Mouse (Mus musculus) testis, postnatal 14 days (tissue): ENCODE results near the gene Zswim5.
"Not testable (repeated sequence)": the region's sequence is repeated elsewhere in the genome, so short reads cannot be mapped to it uniquely, and the experiment has no call there.

ENCODE experiments used
- DNase-seq: peaks from one replicate; pipeline ENCODE4 v3.0.0; 2021; ENCODE audit warnings: low spot score

Gene Zswim5

DNA sequence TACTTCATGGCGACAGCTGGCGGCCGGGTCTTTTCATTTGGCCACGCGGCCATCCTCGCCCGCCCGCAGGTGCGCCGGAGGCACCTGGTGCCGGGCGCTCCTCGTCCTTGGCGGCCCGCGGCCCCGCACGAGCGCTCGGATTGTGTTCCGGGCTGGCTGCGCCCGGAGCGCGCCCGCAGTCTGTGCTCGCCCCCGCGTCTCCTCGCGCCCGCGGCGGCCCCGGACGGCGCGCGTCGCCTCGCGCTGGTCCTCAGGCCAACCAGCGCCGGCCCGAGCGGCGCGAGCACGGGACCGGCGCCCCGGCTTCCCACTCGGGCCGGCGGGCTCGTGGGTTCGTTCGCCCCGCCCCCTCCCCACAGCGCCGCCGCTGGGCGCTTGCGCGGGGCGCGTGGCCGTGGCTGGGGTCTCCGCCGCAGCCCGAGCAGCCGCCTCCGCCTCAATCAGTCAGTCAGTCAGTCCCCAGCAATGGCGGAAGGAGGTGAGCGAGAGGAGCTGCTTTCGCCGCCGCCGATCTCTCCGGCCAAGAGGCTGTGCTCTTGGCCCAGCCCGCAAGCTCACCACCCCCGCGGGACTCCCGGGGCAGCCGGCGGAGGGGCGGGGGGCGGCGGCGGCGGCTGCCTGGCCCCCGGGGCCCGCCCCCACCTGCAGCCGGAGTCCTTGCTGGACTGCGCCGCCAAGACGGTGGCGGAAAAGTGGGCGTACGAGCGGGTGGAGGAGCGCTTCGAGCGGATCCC is at the start of gene Zswim5:
Zswim5 (plus strand) TSS at position 382 of the 734 bp plus-strand sequence.
- peak; percentile 85 for DNase-seq

- DNase-seq, result no peak
These were observed 49.4 kb upstream of the Zswim5 start for GRCm38 (mm10) chr4:116827819-116828218.

GRCm38 (mm10) chr4:116829364-116830069 is 47.7 kb upstream of the Zswim5 start:
- no peak for DNase-seq

- no peak for DNase-seq
These were observed 47.2 kb upstream of the Zswim5 start for GRCm38 (mm10) chr4:116830070-116830368.

DNA sequence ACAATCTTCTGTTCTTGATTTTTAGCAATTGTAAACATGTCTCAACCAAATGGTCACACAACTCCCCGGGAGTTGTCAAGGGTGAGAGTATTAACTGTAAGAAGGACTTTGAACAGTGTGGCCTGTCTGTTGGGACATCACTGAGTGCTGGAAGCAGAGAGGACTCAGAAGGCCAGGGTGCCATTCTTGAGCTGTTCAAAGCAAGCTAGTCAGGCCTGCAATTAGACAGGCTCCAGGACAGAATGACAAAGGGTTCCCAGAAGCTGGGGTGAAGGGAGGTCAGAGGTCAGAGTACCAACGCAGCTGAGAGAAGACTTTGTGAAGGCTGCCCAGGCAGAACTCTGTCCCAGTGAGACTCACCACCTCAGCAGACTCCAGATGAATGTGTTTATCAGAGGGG is 38.2 kb upstream of the Zswim5 start:
- no peak for DNase-seq

- not testable (repeated sequence) for DNase-seq
These were observed 37.1 kb upstream of the Zswim5 start for GRCm38 (mm10) chr4:116840096-116840495.

DNA sequence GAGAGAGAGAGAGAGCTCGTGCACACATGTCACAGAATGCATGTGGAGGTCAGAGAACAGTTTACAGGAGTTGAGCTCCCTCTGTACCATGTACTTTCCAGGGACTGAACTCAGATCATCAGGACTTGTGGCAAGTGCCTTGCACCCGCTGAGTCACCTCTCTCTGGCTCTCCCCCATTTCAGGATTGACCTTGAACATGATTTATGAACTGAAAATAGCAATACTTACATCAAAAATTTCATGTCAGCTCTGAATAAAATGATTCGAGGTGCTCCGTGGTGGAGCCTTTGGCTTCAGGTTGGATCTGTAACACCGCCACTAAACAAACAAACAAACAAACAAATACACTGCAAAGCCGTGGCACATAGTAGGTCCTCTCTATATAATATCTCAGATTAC is 36.3 kb upstream of the Zswim5 start:
- no peak for DNase-seq

DNA sequence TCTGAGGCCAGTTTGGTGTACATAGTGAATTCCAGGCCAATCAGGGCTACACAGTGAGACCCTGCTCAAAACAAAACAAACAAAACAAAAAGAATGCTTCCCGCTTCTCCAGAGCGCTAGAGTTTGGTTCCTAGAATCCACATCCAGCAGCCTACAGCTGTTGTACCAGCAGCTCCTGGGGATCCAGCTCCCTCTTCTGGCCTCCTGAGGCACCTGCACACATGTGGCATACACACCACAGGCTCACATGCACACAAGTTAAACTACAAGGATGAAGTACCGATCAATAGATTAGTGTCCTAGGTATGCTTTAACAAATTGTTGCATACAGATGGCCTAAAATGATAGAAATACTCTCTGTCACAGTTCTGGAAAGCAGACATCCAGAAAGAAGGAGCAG is 32.9 kb upstream of the Zswim5 start:
- DNase-seq, result no peak

- DNase-seq, result no peak
These were observed 27.3 kb upstream of the Zswim5 start for GRCm38 (mm10) chr4:116849901-116850300.

- no peak for DNase-seq
These were observed 22.9 kb upstream of the Zswim5 start for GRCm38 (mm10) chr4:116854286-116854685.

DNA sequence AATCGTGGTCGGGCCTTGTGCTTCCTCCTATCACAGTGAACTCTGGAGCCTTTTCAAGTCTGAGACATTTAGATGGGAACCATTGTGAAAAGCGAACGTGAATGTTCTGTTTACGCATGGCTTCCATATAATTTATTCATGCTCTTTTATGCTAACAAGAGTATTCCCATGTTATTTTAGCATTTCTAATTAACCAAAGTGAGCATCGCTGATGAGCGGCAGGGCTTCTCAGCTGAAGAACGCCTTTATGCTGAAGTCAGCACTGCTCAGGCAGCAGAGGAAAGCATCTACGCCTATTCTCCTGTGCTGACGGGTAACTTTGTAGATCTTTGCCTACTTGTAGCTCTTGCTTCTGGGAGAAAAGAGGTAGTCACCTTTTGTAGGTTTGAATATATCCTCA is 20.0 kb upstream of the Zswim5 start:
- no peak for DNase-seq

- DNase-seq, result no peak
These were observed 17.5 kb upstream of the Zswim5 start for GRCm38 (mm10) chr4:116859711-116860110.

DNA sequence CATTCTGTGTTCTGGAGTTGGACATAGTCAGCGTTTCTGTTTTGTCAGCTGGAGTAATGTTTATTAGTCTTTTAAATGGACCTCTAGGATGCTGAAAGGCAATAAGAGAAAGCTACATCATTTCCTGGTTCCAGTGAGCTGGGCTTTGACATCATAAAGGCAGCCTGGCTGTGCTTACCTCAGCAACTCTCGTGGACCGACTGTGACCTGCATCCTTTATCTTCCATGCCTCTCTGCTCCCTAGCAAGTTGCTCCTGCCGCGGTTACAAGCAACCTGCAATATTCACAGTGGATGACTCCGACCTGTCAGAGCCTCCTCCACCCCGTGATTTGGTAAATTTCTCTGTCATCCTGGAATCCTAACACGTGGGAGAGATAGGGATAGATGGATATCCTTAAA is 15.2 kb upstream of the Zswim5 start:
- DNase-seq, result no peak

DNA sequence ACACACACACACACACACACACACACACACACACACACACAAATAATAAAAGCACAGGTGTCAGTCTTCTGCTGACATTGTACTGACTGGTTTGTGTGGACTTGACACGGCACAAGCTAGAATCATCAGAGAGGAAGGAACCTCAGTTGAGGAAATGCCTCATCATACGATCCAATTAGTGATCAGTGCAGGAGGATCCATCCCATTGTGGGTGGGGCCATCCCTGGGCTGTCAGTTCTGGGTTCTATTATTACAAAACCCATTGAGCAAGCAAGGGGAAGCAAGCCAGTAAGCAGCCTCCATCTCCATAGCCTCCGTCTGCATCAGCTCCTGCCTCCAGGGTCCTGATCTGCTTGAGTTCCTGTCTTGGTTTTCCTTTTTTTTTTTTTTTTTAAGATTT is 7.3 kb upstream of the Zswim5 start:
- DNase-seq, result no peak

DNA sequence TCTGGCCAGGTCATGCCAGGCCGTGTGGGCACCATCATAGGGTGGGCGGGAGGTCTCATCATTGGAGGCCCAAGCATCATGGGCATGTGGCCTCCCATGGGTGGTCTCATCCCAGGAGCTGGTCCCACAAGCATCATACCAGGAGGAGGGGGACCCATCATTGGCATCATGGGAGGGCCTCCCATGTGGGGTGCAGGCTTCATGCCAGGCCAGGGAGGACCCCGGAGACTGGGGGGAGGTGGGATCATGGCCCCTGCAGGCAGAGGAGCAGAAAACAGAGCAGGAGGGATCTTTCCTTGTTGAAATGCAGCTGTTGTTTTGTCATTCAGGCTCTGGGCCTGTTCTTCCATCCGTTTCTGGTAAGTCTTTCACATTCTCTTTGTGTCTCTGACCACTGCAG is 2.6 kb upstream of the Zswim5 start:
- DNase-seq, result no peak

GRCm38 (mm10) chr4:116876630-116876994 is 564 bp upstream of the Zswim5 start:
- peak; percentile 58 for DNase-seq

GRCm38 (mm10) chr4:116877729-116878321 is 649 bp downstream of the Zswim5 start:
- DNase-seq, result peak; percentile 70

- DNase-seq, result no peak
These were observed 1.3 kb downstream of the Zswim5 start for GRCm38 (mm10) chr4:116878491-116878890.

DNA sequence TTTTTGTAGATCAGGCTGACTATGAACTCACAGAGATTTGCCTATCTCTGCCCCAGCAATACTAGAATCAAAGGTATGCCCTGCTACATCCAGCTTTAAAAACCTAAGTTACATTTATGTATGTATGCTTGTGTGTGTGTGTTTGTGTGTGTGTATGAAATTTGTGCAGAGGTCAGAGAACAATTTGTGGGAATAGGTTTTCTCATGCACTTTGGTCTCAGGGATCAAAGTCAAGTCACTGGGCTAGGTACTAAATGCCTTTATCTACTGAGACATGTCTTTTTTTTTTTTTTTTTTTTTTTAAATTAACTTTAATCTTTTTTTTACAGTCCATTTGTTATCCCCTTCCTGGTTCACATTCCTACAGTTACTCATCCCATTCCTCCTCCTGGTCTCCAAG is 5.5 kb downstream of the Zswim5 start:
- DNase-seq, result no peak

DNA sequence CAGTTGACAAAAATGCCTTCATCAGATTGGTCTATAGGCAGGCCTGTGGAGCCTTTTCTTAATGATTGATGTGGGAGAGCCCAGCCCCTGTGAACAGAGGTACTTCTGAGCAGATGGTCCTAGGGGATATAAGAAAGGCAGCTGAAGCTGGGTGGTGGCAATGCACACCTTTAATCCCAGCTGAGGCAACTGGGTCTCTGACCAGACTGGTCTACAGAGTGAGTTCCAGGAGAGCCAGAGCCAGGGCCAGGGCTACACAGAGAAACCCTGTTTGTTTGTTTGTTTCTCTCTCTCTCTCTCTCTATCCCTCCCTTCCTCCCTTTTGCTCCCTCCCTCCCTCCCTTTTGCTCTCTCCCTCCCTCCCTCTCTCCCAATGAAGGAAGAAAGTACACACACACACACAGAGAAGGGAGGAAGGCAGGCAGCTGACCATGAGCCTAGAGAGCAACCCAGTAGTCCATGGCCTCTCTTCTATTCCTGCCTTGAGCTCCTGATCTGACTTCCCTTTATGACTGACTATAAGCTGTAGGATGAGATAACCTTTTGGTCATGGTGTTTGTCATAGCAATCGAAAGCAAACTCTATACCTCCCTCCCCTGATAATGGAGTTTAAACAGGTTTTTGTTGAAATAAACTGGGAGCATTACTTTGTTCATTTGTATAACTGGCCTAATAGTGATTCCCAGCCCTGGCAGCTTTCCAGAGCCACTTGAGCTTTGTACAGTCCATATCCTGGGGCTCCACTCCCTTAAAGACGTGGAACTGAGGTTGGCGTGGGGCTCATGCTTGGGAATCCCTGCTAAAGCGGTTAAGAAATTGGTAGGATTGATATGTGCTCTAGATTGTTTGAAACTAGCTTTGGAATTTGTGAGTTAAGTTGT is 17.3 kb downstream of the Zswim5 start:
- DNase-seq, result no peak

GRCm38 (mm10) chr4:116910489-116911181 is 33.5 kb downstream of the Zswim5 start:
- DNase-seq, result no peak

GRCm38 (mm10) chr4:116911202-116911601 is 34.0 kb downstream of the Zswim5 start:
- no peak for DNase-seq
